Mouse (Mus musculus) common myeloid progenitor, adult 5-6 weeks (primary cell): Measurements from ENCODE around the gene Synpr. TPM values are rescaled to one million over a fixed set of nuclear protein-coding genes. Genes with fewer than 3 reads are reported as not detected.

Source experiments
- ATAC-seq: replicated peaks from 2 replicates; pipeline ENCODE4 v1.8.0; 2016; ENCODE audit warnings: low read depth, mild to moderate bottlenecking, moderate TSS enrichment, inconsistent platforms; ENCODE audit not compliant: poor library complexity, severe bottlenecking
- total RNA-seq: library from RNA; stranded (forward); fragments of 200-1000, 187-1606 nt; gene quantifications from 2 replicates; pipeline ENCODE4 v1.2.3, GENCODE M21; 2017

Synpr gene
- total RNA-seq, 1 experiment from 2014 or later = not detected

- no peak for ATAC-seq
Measured at GRCm38 (mm10) chr14:13518608-13519139, 234.1 kb downstream of the Synpr start.

- ATAC-seq = no peak
Measured at GRCm38 (mm10) chr14:13519239-13520011, 234.8 kb downstream of the Synpr start.

GRCm38 (mm10) chr14:13547746-13548145, 263.2 kb downstream of the Synpr start:
- no peak for ATAC-seq

GRCm38 (mm10) chr14:13551209-13551608, 266.6 kb downstream of the Synpr start:
- no peak for ATAC-seq

- ATAC-seq = no peak
Measured at GRCm38 (mm10) chr14:13553616-13554370, 269.2 kb downstream of the Synpr start.

- ATAC-seq = no peak
Measured at GRCm38 (mm10) chr14:13554631-13555030, 270.1 kb downstream of the Synpr start.

GRCm38 (mm10) chr14:13558117-13558516, 273.5 kb downstream of the Synpr start:
- ATAC-seq = no peak

GRCm38 (mm10) chr14:13567250-13567649, 282.7 kb downstream of the Synpr start:
- ATAC-seq = no peak

GRCm38 (mm10) chr14:13567996-13568395, 283.4 kb downstream of the Synpr start:
- ATAC-seq = no peak

- ATAC-seq = no peak
Measured at GRCm38 (mm10) chr14:13571941-13572340, 287.4 kb downstream of the Synpr start.

- no peak for ATAC-seq
Measured at GRCm38 (mm10) chr14:13572530-13572929, 287.9 kb downstream of the Synpr start.

GRCm38 (mm10) chr14:13578101-13578500, 293.5 kb downstream of the Synpr start:
- no peak for ATAC-seq

GRCm38 (mm10) chr14:13578744-13579143, 294.2 kb downstream of the Synpr start:
- ATAC-seq = peak; percentile 94

GRCm38 (mm10) chr14:13593321-13593940, 308.9 kb downstream of the Synpr start:
- no peak for ATAC-seq

GRCm38 (mm10) chr14:13596251-13596650, 311.7 kb downstream of the Synpr start:
- ATAC-seq = no peak

GRCm38 (mm10) chr14:13597204-13597603, 312.6 kb downstream of the Synpr start:
- ATAC-seq = no peak

- no peak for ATAC-seq
Measured at GRCm38 (mm10) chr14:13620531-13620930, 336.0 kb downstream of the Synpr start.

- no peak for ATAC-seq
Measured at GRCm38 (mm10) chr14:13649865-13650264, 365.3 kb downstream of the Synpr start.

GRCm38 (mm10) chr14:13651039-13651438, 366.5 kb downstream of the Synpr start:
- ATAC-seq = no peak

GRCm38 (mm10) chr14:13651541-13652298, 367.1 kb downstream of the Synpr start:
- ATAC-seq = no peak
